Mouse (Mus musculus) gastrocnemius, postnatal 25 days (tissue): ENCODE measurements around the gene Rcan1. TPM values are rescaled to one million over a fixed set of nuclear protein-coding genes. Genes with fewer than 3 reads are reported as not detected.
"Not testable (repeated sequence)": the region's sequence is repeated elsewhere in the genome, so short reads cannot be mapped to it uniquely, and the experiment has no call there.

Experiments used
- DNase-seq: peaks from one replicate; pipeline ENCODE4 v3.0.0; 2022
- long read RNA-seq, 2 experiments: library from polyadenylated mRNA; stranded (forward); transcript quantifications; one replicate each; pipeline ENCODE4 v2.0.0; 2021
- total RNA-seq, 2 experiments: library from RNA; stranded (reverse); gene quantifications; 1 replicate in 1 of 2; 2 replicates in 1 of 2; pipeline ENCODE4 v1.2.3; 2021

Rcan1 gene
- total RNA-seq: 100 to 1,000 TPM in 1 of 2 experiments, 10 to 100 TPM in 1; 55.0 to 133 TPM
- long read RNA-seq, experiment 1, transcript Rcan1-201 (4 exons, 2,190 nt): major isoform, 251 of 342 reads
- long read RNA-seq, experiment 1, transcript Rcan1-202 (4 exons, 2,324 nt): minor isoform, 47 of 342 reads
- long read RNA-seq, experiment 1, partial matches to known transcripts: 2 of 342 reads
- long read RNA-seq, experiment 1, other reads (novel, unspliced or antisense): 42 of 342 reads
- long read RNA-seq, experiment 2, transcript Rcan1-202 (4 exons, 2,324 nt): minor isoform, 53 of 149 reads
- long read RNA-seq, experiment 2, transcript Rcan1-201 (4 exons, 2,190 nt): major isoform, 84 of 149 reads
- long read RNA-seq, experiment 2, partial matches to known transcripts: 1 of 149 reads
- long read RNA-seq, experiment 2, other reads (novel, unspliced or antisense): 11 of 149 reads

DNA sequence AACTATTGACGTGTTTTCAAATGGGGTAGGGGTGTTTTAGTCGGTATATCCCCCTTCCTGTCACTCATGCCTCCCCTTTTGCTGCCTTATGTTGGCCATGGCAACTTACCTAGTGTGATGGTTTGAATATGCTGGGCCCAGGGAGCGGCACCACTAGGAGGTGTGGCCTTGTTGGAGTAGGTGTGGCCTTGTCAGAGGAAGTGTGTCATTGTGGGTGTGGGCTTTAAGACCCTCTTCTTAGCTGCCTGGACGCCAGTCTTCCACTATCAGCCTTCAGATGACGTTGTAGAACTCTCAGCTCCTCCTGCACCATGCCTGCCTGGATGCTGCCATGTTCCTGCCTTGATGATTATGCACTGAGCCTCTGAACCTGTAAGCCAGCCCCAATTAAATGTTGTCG lies at the start of gene Rcan1:
Gene Rcan1, minus strand, starts transcription at position 162 of the 400 bp plus-strand sequence.
- DNase-seq: no peak

DNA sequence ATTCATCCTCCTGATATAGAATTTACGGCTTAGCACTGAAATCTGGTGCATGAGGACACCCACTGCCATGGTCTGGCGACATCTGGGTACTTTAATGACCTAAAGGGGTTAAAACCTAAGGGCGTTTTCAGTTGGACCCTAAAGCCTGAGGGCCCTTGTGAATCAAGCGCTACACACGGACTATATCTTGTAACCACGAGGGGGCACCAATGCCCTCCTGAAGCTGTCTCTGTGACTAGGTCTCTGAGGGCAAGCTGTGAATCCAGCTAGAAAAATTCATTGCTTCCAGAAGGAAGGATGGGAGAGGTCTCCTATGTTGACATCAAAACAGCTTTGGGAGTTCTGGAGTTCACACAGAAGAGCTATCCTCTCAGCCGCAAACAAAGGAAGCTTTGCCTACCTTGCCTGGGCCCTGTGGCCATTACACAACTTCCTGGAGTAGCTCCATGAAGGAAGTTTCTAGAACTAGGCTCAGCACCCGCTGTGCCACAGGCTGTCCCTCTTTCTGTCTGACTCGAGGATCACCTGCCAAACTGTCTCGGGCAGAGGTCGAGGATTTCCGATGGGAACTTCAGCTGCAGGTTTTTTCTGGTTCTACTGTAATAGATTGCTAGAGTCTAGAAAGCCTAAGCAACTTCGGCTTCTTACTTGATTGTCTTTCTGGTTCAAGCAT lies 49.3 kb upstream of the Rcan1 start:
- DNase-seq: no peak

DNA sequence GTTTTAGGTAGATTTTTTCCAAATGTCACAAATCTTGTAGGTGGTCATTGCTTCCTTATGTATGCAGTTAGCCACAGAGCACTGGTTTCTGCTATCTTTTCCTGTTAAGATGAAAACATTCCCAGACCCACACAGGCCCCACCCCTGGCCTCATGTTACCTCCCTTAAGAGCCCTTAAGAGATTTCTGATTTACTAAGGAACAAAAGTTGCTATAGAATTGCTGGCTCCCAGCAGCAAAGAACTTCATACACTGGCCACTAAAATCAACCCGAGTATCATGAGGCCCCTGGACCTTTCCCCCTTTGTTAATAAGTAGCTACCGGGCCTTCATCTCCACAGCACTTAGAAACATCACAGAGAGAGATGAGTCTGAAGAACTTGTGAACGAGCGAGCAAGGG lies 48.1 kb upstream of the Rcan1 start:
- no peak for DNase-seq

DNA sequence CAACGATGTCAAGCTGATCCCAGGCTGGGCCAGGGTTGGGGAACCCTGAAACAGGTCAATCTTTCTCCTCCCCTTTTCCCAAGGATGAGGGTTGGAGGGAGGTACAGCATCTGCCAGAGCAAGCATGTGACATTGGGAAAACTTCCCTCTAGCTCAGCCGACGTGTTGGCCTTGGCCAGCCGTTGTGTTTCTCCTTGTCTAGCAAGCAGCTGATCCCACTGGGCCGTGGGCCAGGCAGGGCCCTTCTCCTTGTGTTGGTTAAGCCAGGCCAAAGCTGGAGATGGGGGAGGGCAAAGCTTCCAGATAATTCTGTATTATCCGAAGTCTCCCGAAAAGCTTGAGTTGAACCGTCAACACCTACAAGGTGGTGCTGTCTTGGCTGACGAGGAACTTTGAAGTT lies 45.5 kb upstream of the Rcan1 start:
- DNase-seq: no peak

DNA sequence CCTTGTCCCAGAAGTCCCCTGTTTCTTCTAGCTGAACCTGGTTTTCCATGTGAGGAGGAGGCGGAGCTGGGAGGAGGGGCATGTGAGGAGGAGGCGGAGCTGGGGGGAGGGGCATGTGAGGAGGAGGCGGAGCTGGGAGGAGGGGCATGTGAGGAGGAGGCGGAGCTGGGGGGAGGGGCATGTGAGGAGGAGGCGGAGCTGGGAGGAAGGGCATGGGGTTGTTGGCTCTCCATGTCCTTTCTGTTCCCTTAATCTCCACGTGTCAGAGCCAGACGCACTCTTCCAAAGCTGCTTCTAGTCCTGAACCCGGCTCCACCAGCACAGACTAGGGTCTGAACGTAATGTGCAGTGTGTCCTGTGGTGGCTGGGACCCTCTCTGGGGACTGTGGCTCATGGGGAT lies 44.2 kb upstream of the Rcan1 start:
- not testable (repeated sequence) for DNase-seq

DNA sequence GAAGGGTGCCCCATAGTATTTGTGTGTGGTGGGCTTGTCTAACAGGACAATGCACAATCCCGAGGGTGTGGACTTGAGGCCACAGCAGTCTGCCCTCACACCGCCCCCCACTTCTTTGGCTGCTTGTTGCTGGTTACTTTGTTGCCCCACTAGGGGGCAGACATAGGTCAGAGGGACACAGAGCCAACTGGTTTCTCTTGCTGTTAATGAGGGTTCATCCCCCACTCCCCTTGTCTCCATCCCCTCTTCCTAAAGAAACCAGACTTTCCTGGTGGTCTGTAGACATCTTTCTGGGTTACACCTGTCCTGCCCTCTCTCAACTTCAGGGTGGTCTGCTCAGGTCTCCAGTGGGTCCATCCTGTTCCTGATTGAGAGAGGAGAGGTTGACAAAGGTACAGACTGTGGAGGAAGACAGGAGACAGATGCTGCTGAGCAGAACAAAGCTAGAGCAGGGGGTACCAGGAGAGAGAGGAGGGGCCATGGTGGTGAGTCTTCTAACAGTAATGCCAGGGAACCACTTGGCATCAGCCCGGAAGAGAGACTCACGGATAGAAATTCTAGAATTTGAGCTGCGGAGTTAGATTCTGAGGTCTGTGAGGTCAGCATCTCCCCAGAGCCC lies 41.2 kb upstream of the Rcan1 start:
- no peak for DNase-seq

DNA sequence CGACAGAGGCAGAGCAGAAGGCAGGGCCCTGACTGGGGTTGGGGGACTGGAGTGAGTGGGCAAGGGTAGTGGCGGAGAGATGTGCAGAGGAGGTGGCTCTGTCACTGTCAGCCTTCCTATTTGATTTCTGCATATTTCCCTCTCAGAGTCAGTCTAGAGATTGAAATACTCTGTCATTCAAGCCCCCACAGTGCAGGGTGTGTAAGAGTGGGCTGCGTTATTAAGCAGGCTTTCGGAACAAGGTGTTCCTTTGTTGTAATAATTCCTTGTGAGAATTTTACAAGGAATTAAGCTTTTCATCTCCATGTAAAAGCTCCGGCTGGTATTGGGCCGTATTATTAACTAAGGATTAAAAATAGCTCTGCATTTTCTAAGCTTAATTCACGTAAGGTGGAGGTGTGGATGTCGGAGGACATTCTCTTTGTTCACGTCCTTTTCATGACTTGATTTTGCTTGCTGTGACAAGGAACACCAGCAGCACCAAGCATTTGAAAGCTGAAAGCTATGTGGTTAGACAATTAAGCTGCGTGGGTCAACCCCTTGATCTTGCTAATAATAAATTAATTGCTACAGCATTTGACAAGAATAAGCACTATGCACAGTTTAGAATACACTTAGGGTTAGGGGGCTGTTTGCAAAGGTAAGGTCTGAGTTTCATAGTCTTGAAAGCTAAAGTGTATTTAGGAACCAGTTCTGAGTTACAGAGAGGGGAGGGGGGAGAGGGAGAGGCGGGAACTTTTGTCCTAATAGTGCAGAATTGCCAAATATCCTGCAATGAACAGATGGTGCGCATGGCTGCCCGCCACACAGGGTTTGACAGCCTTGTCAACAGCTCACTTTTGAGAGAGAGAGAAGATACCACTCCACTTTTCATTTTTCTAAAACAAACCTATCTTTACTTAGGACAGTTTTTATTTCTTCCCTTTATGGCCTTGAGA lies 40.4 kb upstream of the Rcan1 start:
- DNase-seq: no peak

DNA sequence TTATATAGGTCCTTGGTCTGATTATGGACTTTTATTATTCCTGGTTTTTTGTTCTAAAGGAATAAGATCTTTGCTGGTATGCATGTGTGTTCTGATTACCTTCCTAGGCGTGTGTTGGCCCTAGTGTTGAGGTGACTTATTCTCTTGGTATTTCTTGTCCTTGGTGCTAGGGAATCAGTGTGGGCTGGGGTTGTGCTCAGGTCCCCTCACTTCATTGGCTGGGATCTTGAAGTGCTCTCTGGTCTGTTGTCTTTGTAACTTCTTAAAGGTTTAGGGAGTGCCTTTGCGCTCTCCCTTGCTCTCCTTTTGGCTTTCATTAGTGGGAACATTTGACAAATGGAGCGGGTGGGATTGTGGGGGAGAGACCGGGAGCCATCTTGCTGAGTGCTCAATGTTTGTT lies 36.9 kb upstream of the Rcan1 start:
- no peak for DNase-seq

DNA sequence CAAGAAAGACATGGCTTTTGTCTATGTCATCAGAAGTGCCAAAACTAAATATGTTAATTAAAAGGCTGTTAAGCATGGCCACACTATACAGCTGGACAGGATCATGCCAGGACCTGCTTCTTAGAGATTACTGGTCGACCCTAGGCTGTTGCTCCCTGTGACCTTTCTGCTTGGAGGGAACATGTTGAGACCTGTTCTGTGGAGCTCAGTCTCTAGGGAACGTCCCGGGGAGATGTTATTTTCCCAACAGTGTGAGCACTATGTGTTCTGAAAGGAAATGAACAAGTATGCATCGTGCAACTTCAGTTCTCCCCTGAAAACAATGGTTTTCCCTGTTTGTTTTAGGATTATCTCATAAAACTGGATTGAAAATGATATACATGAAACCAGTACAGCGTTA lies 32.4 kb upstream of the Rcan1 start:
- DNase-seq: no peak

DNA sequence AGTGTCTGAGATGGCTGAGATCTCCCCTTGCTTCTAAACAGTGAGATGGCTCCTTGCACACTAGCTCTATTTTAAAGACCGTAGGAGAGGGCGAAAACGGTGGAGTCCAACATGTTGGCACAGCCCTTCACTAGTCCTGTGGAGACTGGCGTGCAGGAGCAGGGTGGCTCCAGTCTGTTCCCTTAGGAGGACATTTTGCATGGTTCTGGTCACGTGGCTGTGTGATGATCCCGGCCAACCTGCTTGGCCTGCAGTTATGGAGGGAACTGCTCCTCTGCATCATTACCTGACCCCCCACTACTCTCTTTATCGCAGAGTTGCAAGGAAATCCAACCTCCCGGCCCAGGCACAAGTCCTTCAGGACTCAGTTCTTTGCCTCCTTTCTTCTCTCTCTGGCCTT lies 29.9 kb upstream of the Rcan1 start:
- DNase-seq: no peak

DNA sequence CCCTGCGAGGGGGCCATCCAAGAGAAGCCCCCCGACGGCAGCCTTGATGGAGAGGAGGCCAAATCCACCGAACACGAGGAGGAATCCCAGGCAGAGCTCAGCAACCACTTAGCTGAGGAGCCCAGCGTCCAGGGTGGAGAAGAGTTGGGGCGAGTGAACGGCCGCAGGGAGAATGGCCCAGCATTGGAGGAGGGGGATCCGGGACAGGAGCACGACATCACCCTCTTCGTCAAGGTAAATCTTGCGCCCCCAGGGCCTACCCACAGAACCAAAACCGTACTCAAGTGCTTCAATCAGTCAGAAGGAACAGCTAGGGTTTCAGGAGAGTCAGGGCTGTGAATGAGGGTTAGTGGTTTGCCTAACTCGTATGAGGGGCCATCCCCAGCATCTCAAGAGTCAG lies 28.7 kb upstream of the Rcan1 start:
- DNase-seq: no peak

DNA sequence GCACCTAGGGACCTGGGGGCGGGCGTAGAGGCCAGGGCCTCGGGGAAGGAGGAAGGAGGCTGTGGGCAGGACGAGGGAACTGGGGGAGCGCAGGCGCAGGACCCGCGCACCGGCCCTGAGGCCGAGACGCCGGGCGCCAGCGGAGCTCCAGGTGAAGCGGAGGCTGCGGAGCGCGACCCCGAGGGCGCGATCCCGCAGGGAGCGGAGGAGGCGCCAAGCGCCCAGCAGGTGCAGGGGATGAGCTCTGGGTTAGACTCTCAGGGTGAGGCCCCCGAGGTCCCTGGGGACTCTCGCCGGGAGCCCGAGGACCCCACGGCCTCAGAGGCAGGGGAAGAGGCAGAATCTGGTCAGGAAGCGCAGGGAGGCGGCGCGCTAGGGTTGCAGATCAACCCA lies 27.9 kb upstream of the Rcan1 start:
- DNase-seq: no peak

DNA sequence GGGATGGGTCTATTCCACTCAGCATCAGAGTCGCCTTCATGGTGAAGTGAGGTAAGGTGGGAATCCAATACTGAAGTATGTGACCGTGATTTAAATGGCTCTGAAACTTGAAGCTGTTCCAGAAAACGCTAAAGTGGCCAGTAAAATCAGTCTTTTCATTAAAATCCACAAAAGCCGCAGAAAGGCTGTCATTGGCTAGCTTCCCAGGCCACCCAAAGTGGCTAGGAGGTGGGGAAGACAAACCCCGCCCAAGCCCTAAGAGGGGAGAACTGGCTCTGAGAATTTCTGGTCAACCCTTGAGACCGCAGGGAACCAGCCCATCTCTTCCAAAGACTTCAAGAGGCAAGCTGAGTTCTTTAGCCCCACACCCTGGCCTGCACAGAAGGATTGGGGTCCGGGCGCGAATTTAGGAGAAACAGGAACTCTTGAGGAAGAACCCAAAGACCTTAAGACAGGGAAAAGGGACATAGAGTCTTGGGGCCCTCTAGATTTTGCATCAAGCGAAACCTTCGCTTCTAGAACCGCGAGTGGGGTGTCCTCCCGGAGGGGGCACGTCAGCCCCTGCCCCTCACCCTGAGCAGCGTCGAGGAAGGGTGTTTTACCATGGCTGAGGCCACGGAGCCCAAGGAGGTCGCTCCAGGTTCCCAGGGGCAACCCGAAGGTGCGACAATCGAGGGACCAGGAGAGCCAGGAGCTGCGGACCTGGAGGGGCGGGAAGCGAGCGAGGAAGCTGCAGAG lies 27.4 kb upstream of the Rcan1 start:
- DNase-seq: no peak

DNA sequence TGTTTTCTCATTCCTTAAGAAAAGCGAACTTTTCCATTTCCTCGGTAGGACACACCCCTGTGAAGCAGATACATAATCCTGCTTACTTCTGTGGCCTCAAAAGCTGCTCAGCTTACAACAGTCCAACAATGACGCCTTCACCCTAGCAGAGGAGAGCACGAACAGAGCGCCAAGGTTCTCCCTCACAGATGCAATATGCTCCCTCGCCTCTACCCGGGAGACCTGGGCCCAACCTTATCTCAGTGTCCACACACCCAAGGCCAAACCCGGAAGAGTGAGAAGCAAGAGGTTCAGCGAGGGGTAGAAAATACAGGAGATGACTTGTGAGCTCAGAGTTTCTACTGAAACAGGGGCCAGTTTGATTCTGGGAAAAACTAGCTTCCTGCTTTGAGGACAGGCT lies 18.7 kb upstream of the Rcan1 start:
- no peak for DNase-seq

DNA sequence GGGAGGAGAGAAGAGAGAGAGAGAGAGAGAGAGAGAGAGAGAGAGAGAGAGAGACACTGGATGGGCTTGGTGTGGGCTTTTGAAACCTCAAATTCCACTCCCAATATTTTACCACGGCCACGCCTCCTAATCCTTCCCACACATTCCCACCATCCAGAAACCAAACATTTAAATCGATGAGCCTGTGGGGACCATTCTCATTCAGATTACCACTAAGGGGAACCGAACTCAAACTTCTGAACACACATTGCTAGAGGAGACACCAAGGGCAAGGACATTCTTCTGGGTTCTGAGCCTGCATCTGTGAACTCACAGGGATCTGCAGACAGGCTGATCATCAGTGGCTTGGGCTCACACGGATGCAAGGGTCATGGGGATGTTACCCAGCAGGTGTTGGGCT lies 17.8 kb upstream of the Rcan1 start:
- no peak for DNase-seq

DNA sequence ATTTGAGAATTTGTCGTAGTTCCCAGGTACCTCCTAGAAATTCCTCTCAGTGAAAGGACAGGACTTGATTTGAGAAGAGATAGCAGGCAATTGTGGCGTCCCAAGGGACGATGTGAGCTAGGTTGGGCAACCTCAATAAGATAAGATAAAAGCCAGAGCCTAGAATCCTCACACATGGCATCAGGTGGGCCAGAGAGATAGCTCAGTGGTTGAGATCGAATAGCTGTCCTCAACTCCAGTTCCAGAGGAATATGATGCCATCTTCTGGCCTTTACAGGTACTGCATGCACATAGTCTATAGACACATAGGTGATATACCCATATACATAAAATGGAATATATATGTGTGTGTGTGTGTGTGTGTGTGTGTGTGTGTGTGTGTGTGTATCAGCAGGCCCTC lies 16.8 kb upstream of the Rcan1 start:
- DNase-seq: no peak

DNA sequence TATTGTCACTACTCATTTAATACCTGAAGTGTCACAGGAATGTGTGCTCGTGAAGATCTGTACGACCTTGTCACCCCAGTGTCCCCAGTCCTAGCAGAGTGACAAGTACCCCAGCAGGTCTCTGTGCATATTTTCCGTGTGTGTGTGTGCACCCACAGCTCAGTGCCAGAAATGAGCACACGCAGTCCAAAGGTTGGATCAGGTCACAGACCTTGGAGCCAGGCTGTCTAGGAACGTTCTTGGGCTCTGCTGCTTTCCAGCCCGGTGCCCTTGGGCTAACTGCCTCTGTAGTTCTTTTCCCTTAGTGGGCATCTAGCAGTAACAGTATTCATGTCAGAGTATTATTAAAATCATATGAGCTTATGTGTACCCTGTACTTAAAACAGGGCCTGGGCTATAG lies 16.4 kb upstream of the Rcan1 start:
- no peak for DNase-seq

DNA sequence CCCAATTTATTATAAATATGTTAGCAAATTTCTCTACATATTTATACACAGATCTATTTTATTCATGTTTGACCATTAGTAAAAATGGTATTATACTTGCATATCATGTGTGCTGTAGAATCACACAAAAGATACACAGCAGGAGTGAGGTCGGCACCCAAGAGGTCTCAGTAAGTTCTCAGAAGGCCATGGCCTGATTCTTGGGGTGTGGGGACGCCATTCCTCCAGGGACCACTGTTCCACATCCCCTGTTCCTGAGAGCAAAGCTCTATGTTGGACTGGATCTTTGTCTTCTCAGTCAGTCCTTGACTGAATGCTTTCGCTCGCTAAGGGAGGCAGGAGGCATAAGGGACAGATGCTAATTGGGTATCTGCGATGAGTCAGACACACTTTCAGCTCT lies 14.8 kb upstream of the Rcan1 start, which contains the start of gene Clic6:
Gene Clic6, plus strand, starts transcription at position 301 of the 400 bp plus-strand sequence.
- no peak for DNase-seq

DNA sequence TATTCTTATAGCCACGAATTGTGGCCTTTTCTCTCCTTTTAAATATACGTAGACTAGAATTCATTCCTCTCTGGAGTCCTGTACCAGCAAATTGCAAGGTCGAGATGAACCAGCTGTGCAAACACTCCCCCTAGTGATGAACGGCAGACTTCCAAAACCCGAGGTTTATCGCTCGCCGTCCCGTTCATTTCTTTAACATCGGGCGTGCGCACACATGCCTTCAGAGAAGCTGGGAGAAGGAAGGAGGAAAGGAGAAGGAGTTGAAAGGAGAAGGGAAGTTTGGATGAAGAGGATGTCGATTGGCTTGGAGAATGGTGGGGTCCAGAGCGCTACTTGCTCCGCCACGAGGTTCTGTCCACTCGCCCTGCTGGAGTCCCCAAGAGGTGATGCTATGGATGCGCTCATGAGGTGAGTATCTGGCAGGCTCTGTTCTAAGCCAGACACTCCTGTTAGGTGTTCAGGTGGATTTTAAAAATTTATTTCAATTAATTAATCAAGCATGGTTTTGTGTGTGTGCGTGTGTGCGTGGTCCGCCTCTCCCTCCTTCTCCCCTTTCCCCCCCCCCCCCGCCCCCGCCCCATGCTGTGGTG lies 8.0 kb upstream of the Rcan1 start:
- no peak for DNase-seq

DNA sequence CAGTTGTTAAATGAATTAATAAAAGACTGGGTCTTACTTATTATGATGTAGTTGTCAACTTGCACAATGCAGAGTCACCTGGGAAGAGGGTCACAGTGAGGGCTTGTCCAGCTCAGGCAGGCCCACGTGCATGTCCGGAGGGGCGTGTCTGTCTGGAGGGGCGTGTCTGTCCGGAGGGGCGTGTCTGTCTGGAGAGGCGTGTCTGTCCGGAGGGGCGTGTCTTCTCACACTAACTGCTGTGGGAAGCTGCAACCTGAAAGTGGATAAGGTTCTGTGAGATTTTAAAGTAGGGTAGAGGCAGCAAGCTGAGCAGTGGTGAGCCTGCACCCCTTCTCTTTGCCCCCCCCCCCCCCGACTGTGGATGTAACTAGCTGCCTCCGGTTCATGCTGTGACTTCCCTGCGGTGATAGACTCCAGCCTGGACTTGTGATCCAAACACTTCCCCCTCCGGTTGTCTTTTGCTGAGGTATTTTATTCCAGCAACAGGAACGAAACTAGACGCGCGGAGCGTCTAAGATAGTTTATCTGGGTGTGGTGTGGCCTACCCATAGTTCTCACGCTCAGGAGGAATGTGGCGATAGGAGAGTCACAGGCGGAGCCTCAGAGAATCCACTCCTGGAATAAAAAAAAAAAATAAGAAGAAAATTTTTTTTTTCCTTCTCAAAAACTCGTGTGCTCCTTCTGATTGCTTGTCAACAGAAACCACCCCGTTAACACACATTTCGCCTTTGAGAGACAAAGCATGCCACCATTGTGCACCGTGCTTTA lies 4.6 kb upstream of the Rcan1 start:
- no peak for DNase-seq
